Mouse (Mus musculus) thymus, postnatal 25 days (tissue): Measurements from ENCODE around the gene Gfi1b.
A peak's percentile ranks its signal among the peaks of the same experiment; 100 is the strongest.

Experiments
- DNase-seq: peaks from one replicate; pipeline ENCODE4 v3.0.0; 2022

Gene Gfi1b

GRCm38 (mm10) chr2:28621664-28622171, at the start of gene Gfi1b:
Gfi1b (minus strand) TSS chr2:28621982.
- DNase-seq: no peak

GRCm38 (mm10) chr2:28671438-28671837, 49.7 kb upstream of the Gfi1b start:
- no peak for DNase-seq

- DNase-seq: no peak
Measured at GRCm38 (mm10) chr2:28665818-28666217, 44.0 kb upstream of the Gfi1b start.

- no peak for DNase-seq
Measured at GRCm38 (mm10) chr2:28662891-28663290, 41.1 kb upstream of the Gfi1b start.

- no peak for DNase-seq
Measured at GRCm38 (mm10) chr2:28656216-28656615, 34.4 kb upstream of the Gfi1b start.

GRCm38 (mm10) chr2:28654295-28654694, 32.5 kb upstream of the Gfi1b start:
- DNase-seq: peak; percentile 39

- no peak for DNase-seq
Measured at GRCm38 (mm10) chr2:28653351-28653750, 31.6 kb upstream of the Gfi1b start.

- no peak for DNase-seq
Measured at GRCm38 (mm10) chr2:28650526-28650925, 28.7 kb upstream of the Gfi1b start.

GRCm38 (mm10) chr2:28643081-28643480, 21.3 kb upstream of the Gfi1b start:
- DNase-seq: no peak

GRCm38 (mm10) chr2:28641435-28641941, 19.7 kb upstream of the Gfi1b start:
- no peak for DNase-seq

GRCm38 (mm10) chr2:28640461-28641424, 19.0 kb upstream of the Gfi1b start, which contains the start of gene Tsc1:
Tsc1 (plus strand) TSS chr2:28641228.
- peak; percentile 96 for DNase-seq

- peak; percentile 38 for DNase-seq
Measured at GRCm38 (mm10) chr2:28639794-28640193, 18.0 kb upstream of the Gfi1b start.

- DNase-seq: peak; percentile 33
Measured at GRCm38 (mm10) chr2:28638886-28639285, 17.1 kb upstream of the Gfi1b start.

GRCm38 (mm10) chr2:28638352-28638751, 16.6 kb upstream of the Gfi1b start:
- DNase-seq: no peak

- DNase-seq: no peak
Measured at GRCm38 (mm10) chr2:28637106-28637845, 15.5 kb upstream of the Gfi1b start.

GRCm38 (mm10) chr2:28635199-28635598, 13.4 kb upstream of the Gfi1b start:
- DNase-seq: no peak

- DNase-seq: no peak
Measured at GRCm38 (mm10) chr2:28633136-28633535, 11.4 kb upstream of the Gfi1b start.

GRCm38 (mm10) chr2:28632626-28633025, 10.8 kb upstream of the Gfi1b start:
- DNase-seq: no peak

- no peak for DNase-seq
Measured at GRCm38 (mm10) chr2:28629911-28630381, 8.2 kb upstream of the Gfi1b start.

- peak; percentile 11 for DNase-seq
Measured at GRCm38 (mm10) chr2:28628053-28628452, 6.3 kb upstream of the Gfi1b start.

GRCm38 (mm10) chr2:28626038-28626437, 4.3 kb upstream of the Gfi1b start:
- DNase-seq: no peak

- peak; percentile 12 for DNase-seq
Measured at GRCm38 (mm10) chr2:28624870-28625269, 3.1 kb upstream of the Gfi1b start.

- DNase-seq: peak; percentile 46
Measured at GRCm38 (mm10) chr2:28622521-28623124, 841 bp upstream of the Gfi1b start.
